Mouse (Mus musculus): ENCODE measurements at regions not wholly inside any gene's neighbourhood (a gene's known extent, or its start where the extent isn't known, plus 50 kb on each side); places are given as distances from the start of the nearest gene placed in this dataset.

- ATAC-seq (ENCODE audit: extremely low read depth, insufficient number of reproducible peaks, low FRiP score, poor library complexity, severe bottlenecking) (no peak), DNase-seq (ENCODE audit: low spot score) (no peak)
- H3K9me3 ChIP-seq (replicated peaks): no peaks in the 10 kb centered on the region
- H3K4me1 ChIP-seq (ENCODE audit: insufficient read depth, low read depth, low read length): peaks cover 7% of the 10 kb centered on the region
- no peak for TF ChIP-seq TAL1 (conservative IDR thresholded peaks at IDR 0.05; ENCODE audit: low read depth, low read length)
- no peak for TF ChIP-seq POLR2AphosphoS5 (IDR thresholded peaks at IDR 0.05; ENCODE audit: insufficient replicate concordance, low read depth, low read length)
- TF ChIP-seq GATA1 (IDR thresholded peaks at IDR 0.05; ENCODE audit: borderline replicate concordance, low read length): no peak
- no peak for TF ChIP-seq GATA2 (IDR thresholded peaks at IDR 0.05; ENCODE audit: borderline replicate concordance, low read depth, low read length)
- no peak for TF ChIP-seq CTCF (IDR thresholded peaks at IDR 0.05; ENCODE audit: low read depth, low read length)
- H3K4me3 ChIP-seq (ENCODE audit: low read depth, low read length): no peak overlapping the region
- H3K27me3 ChIP-seq (ENCODE audit: insufficient read depth, low read length): 0 out of 2 replicates have a peak, but pooled peaks cover 9% of the 10 kb centered on the region
- H3K36me3 ChIP-seq (replicated peaks): no peaks in the 10 kb centered on the region
Measured at GRCm38 (mm10) chr10:111410121-111410520, 62.9 kb upstream of the Nap1l1 start.

DNA sequence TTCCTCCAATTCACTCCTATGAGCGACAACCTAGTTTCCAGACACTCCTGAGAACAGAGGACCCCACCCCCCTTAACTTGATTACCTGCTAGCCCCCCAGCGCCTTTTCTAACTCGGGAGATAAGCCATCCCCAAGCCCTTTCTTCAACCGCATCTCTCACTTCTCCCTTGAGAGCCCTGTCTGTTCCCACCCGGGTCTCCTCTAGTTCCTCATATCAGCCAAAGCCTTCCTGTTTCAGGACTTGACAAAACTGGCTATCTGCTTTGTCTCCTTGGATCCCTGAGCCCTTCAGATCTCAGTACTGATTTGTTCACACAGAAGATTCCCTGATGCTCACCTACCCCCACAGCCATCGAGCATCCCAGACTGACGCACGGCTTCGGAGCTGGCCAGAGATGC is 61.5 kb upstream of the Nap1l1 start:
- H3K27me3 ChIP-seq (ENCODE audit: insufficient read depth, low read length): 0 out of 2 replicates have a peak, but pooled peaks cover 9% of the 10 kb centered on the region
- no peak overlapping the region for H3K4me3 ChIP-seq (ENCODE audit: low read depth, low read length)
- ATAC-seq (ENCODE audit: extremely low read depth, insufficient number of reproducible peaks, low FRiP score, poor library complexity, severe bottlenecking) (no peak), DNase-seq (ENCODE audit: low spot score) (no peak)
- TF ChIP-seq GATA2 (IDR thresholded peaks at IDR 0.05; ENCODE audit: borderline replicate concordance, low read depth, low read length) (no peak), POLR2AphosphoS5 (IDR thresholded peaks at IDR 0.05; ENCODE audit: insufficient replicate concordance, low read depth, low read length) (no peak), GATA1 (IDR thresholded peaks at IDR 0.05; ENCODE audit: borderline replicate concordance, low read length) (no peak), TAL1 (conservative IDR thresholded peaks at IDR 0.05; ENCODE audit: low read depth, low read length) (no peak), CTCF (IDR thresholded peaks at IDR 0.05; ENCODE audit: low read depth, low read length) (no peak)
- peaks cover 7% of the 10 kb centered on the region for H3K4me1 ChIP-seq (ENCODE audit: insufficient read depth, low read depth, low read length)
- no peaks in the 10 kb centered on the region for H3K9me3 ChIP-seq (replicated peaks)
- no peaks in the 10 kb centered on the region for H3K36me3 ChIP-seq (replicated peaks)

DNA sequence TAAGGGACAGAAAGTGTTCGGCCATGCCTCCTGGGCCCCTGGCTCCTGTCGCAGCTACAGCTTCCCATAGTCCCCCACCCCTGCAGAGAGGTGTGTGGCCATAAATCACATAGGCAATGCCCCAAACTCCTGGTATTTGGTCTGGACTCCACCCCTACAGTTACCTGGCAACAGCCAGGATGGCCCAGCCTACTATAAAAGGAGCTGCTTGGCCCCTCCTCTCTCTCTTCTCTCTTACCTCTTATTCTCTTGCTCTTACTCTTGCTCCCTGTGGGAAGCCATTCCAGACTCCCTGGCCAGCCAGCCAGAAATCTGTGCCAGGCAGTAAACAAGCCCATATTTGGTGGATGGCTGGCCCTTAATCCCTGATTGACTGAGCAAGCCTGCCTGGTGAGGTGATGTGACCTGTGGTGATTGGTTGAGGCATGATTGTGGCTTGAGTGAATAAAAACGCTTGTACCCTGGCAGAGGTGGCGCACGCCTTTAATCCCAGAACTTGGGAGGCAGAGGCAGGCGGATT is 56.4 kb upstream of the Nap1l1 start:
- TF ChIP-seq GATA2 (IDR thresholded peaks at IDR 0.05; ENCODE audit: borderline replicate concordance, low read depth, low read length) (no peak), TAL1 (conservative IDR thresholded peaks at IDR 0.05; ENCODE audit: low read depth, low read length) (no peak), GATA1 (IDR thresholded peaks at IDR 0.05; ENCODE audit: borderline replicate concordance, low read length) (no peak), CTCF (IDR thresholded peaks at IDR 0.05; ENCODE audit: low read depth, low read length) (no peak), POLR2AphosphoS5 (IDR thresholded peaks at IDR 0.05; ENCODE audit: insufficient replicate concordance, low read depth, low read length) (no peak)
- ATAC-seq (ENCODE audit: extremely low read depth, insufficient number of reproducible peaks, low FRiP score, poor library complexity, severe bottlenecking): no peak
- H3K4me1 ChIP-seq (ENCODE audit: insufficient read depth, low read depth, low read length): peaks cover 30% of the 10 kb centered on the region
- H3K9me3 ChIP-seq (replicated peaks): no peaks in the 10 kb centered on the region
- H3K4me3 ChIP-seq (ENCODE audit: low read depth, low read length): no peak overlapping the region
- DNase-seq (ENCODE audit: low spot score): no peak
- peaks cover 9% of the 10 kb centered on the region; the same call in 1 of the 2 replicates for H3K27me3 ChIP-seq (ENCODE audit: insufficient read depth, low read length)
- no peaks in the 10 kb centered on the region for H3K36me3 ChIP-seq (replicated peaks)

GRCm38 (mm10) chr10:111419375-111420194 is 53.4 kb upstream of the Nap1l1 start:
- H3K4me1 ChIP-seq (ENCODE audit: insufficient read depth, low read depth, low read length): peaks cover 29% of the 10 kb centered on the region
- DNase-seq (ENCODE audit: low spot score): no peak
- H3K36me3 ChIP-seq (replicated peaks): no peaks in the 10 kb centered on the region
- no peak for TF ChIP-seq GATA1 (IDR thresholded peaks at IDR 0.05; ENCODE audit: borderline replicate concordance, low read length)
- no peak for TF ChIP-seq CTCF (IDR thresholded peaks at IDR 0.05; ENCODE audit: low read depth, low read length)
- TF ChIP-seq TAL1 (conservative IDR thresholded peaks at IDR 0.05; ENCODE audit: low read depth, low read length): no peak
- TF ChIP-seq GATA2 (IDR thresholded peaks at IDR 0.05; ENCODE audit: borderline replicate concordance, low read depth, low read length): no peak
- no peak for TF ChIP-seq POLR2AphosphoS5 (IDR thresholded peaks at IDR 0.05; ENCODE audit: insufficient replicate concordance, low read depth, low read length)
- peaks cover 7% of the 10 kb centered on the region; the same call in 1 of the 2 replicates for H3K27me3 ChIP-seq (ENCODE audit: insufficient read depth, low read length)
- no peak overlapping the region for H3K4me3 ChIP-seq (ENCODE audit: low read depth, low read length)
- ATAC-seq (ENCODE audit: extremely low read depth, insufficient number of reproducible peaks, low FRiP score, poor library complexity, severe bottlenecking): peak; percentile 71; the same call in 1 of the 2 replicates
- no peaks in the 10 kb centered on the region for H3K9me3 ChIP-seq (replicated peaks)

GRCm38 (mm10) chr10:111420195-111420838 is 52.7 kb upstream of the Nap1l1 start:
- TF ChIP-seq GATA1 (IDR thresholded peaks at IDR 0.05; ENCODE audit: borderline replicate concordance, low read length) (no peak), GATA2 (IDR thresholded peaks at IDR 0.05; ENCODE audit: borderline replicate concordance, low read depth, low read length) (no peak), POLR2AphosphoS5 (IDR thresholded peaks at IDR 0.05; ENCODE audit: insufficient replicate concordance, low read depth, low read length) (no peak), CTCF (IDR thresholded peaks at IDR 0.05; ENCODE audit: low read depth, low read length) (no peak), TAL1 (conservative IDR thresholded peaks at IDR 0.05; ENCODE audit: low read depth, low read length) (no peak)
- no peak for ATAC-seq (ENCODE audit: extremely low read depth, insufficient number of reproducible peaks, low FRiP score, poor library complexity, severe bottlenecking)
- Histone ChIP-seq H3K36me3 (replicated peaks) (no peaks in the 10 kb centered on the region), H3K27me3 (ENCODE audit: insufficient read depth, low read length) (peaks cover 7% of the 10 kb centered on the region; the same call in 1 of the 2 replicates), H3K4me1 (ENCODE audit: insufficient read depth, low read depth, low read length) (peaks cover 29% of the 10 kb centered on the region), H3K4me3 (ENCODE audit: low read depth, low read length) (no peak overlapping the region), H3K9me3 (replicated peaks) (no peaks in the 10 kb centered on the region)
- no peak for DNase-seq (ENCODE audit: low spot score)

- ATAC-seq (ENCODE audit: extremely low read depth, insufficient number of reproducible peaks, low FRiP score, poor library complexity, severe bottlenecking) (no peak), DNase-seq (ENCODE audit: low spot score) (no peak)
- H3K9me3 ChIP-seq (replicated peaks): no peaks in the 10 kb centered on the region
- TF ChIP-seq GATA2 (IDR thresholded peaks at IDR 0.05; ENCODE audit: borderline replicate concordance, low read depth, low read length) (no peak), POLR2AphosphoS5 (IDR thresholded peaks at IDR 0.05; ENCODE audit: insufficient replicate concordance, low read depth, low read length) (no peak), GATA1 (IDR thresholded peaks at IDR 0.05; ENCODE audit: borderline replicate concordance, low read length) (no peak), TAL1 (conservative IDR thresholded peaks at IDR 0.05; ENCODE audit: low read depth, low read length) (no peak), CTCF (IDR thresholded peaks at IDR 0.05; ENCODE audit: low read depth, low read length) (no peak)
- peaks cover 7% of the 10 kb centered on the region; the same call in 1 of the 2 replicates for H3K27me3 ChIP-seq (ENCODE audit: insufficient read depth, low read length)
- no peaks in the 10 kb centered on the region for H3K36me3 ChIP-seq (replicated peaks)
- H3K4me1 ChIP-seq (ENCODE audit: insufficient read depth, low read depth, low read length): peaks cover 29% of the 10 kb centered on the region
- no peak overlapping the region for H3K4me3 ChIP-seq (ENCODE audit: low read depth, low read length)
Measured at GRCm38 (mm10) chr10:111422057-111422456, 51.0 kb upstream of the Nap1l1 start.

Data from G1E (cell line).